Mouse (Mus musculus) spleen, adult 2 months (tissue): Measurements from ENCODE around the gene Ninj2.

Source experiments
- CTCF ChIP-seq: fragments of 200-500 bp; IDR thresholded peaks from 2 replicates; pipeline ENCODE4 v1.5.1; 2011; ENCODE audit warnings: mild to moderate bottlenecking, inconsistent platforms; ENCODE audit not compliant: insufficient read depth, insufficient read length, insufficient replicate concordance; ENCODE audit errors: extremely low read depth
- POLR2A ChIP-seq: fragments of 200-500 bp; IDR thresholded peaks from 2 replicates; pipeline ENCODE4 v1.6.1; 2011; ENCODE audit warnings: low read depth, low read length, inconsistent platforms

GRCm38 (mm10) chr6:120193793-120194192, 100.6 kb downstream of the Ninj2 start:
- TF ChIP-seq CTCF (no peak), POLR2A (no peak)
